Mouse (Mus musculus) limb, embryonic 14.5 days (tissue): Measurements from ENCODE around the gene Sash1. TPM values are rescaled to one million over a fixed set of nuclear protein-coding genes. Genes with fewer than 3 reads are reported as not detected.

ENCODE experiments used
- ATAC-seq: fragments of 200-750 bp; cut with Nextera tagmentation; 2 replicates; pipeline ENCODE4 v1.8.0; 2017; ENCODE audit warnings: low read depth, moderate number of reproducible peaks, moderate TSS enrichment; ENCODE audit not compliant: low FRiP score
- DNase-seq: peaks from one replicate; pipeline ENCODE4 v3.0.0-alpha.2; 2015; ENCODE audit warnings: low spot score
- H3K27ac ChIP-seq: fragments of 300-500 bp; sonication (generic); replicated peaks from 2 replicates; pipeline ENCODE4 v1.5.1; 2014; ENCODE audit warnings: low read depth, mild to moderate bottlenecking, low read length, moderate library complexity, mixed read lengths
- H3K27me3 ChIP-seq: fragments of 300-500 bp; sonication (generic); 2 replicates; pipeline ENCODE4 v1.6.1; 2014; ENCODE audit warnings: low read length, mixed read lengths; ENCODE audit not compliant: control insufficient read depth, insufficient read depth
- H3K36me3 ChIP-seq: fragments of 300-500 bp; sonication (generic); 2 replicates; pipeline ENCODE4 v1.6.1; 2014; ENCODE audit warnings: mild to moderate bottlenecking, low read length, moderate library complexity, mixed read lengths; ENCODE audit not compliant: control insufficient read depth, insufficient read depth
- H3K4me1 ChIP-seq: fragments of 300-500 bp; sonication (generic); 2 replicates; pipeline ENCODE4 v1.6.1; 2014; ENCODE audit warnings: antibody characterized with exemption, low read length, mixed read lengths; ENCODE audit not compliant: control insufficient read depth, insufficient read depth
- H3K4me2 ChIP-seq: fragments of 300-500 bp; sonication (generic); replicated peaks from 2 replicates; pipeline ENCODE4 v1.6.1; 2014; ENCODE audit warnings: low read depth, mild to moderate bottlenecking, low read length, moderate library complexity; ENCODE audit not compliant: severe bottlenecking
- H3K4me3 ChIP-seq: fragments of 300-500 bp; sonication (generic); replicated peaks from 2 replicates; pipeline ENCODE4 v1.5.1; 2014; ENCODE audit warnings: low read length
- H3K9ac ChIP-seq: fragments of 300-500 bp; sonication (generic); 2 replicates; pipeline ENCODE4 v1.6.1; 2014; ENCODE audit warnings: mild to moderate bottlenecking, low read depth, low read length, moderate library complexity; ENCODE audit not compliant: severe bottlenecking
- H3K9me3 ChIP-seq: fragments of 300-500 bp; sonication (generic); 2 replicates; pipeline ENCODE4 v1.6.1; 2016; ENCODE audit warnings: low read length; ENCODE audit not compliant: control insufficient read depth
- POLR2A ChIP-seq: fragments of 200-500 bp; IDR thresholded peaks from 2 replicates; pipeline ENCODE4 v1.8.0; 2012; ENCODE audit warnings: inconsistent platforms, mild to moderate bottlenecking, moderate library complexity, borderline replicate concordance; ENCODE audit not compliant: insufficient read depth, insufficient read length; ENCODE audit errors: extremely low read depth
- WGBS: fragments of 180-500 bp; shearing (Covaris S2); extraction: QIAGEN DNeasy Blood & Tissue Kit; methylation state at CpG from one replicate; pipeline ENCODE4 v1.1.7; 2014; 5-methylcytosine and 5-hydroxymethylcytosine counted together
- polyA plus RNA-seq, 2 experiments: library from polyadenylated mRNA; depleted of rRNA in 1 of 2; stranded (reverse) in 1 of 2; unstranded in 1 of 2; fragments of >200 nt; fragmentation: Nextera tagmentation in 1 of 2; extraction: Ambion mirVana in 1 of 2; gene quantifications; 2 replicates each; pipeline versions ENCODE4 v1.2.1 to v1.2.3; 2012 to 2014

Gene Sash1
- polyA plus RNA-seq, 2 experiments: 8.8 to 21.7 TPM

GRCm38 (mm10) chr10:8762771-8763170, 123.1 kb downstream of the Sash1 start:
- peak; percentile 10 for ATAC-seq
- peak overlapping the region; percentile 21 for H3K4me3 ChIP-seq
- DNase-seq: no peak

GRCm38 (mm10) chr10:8762209-8762701, 123.6 kb downstream of the Sash1 start:
- H3K4me1 ChIP-seq: peaks cover 47% of the 10 kb centered on the region
- H3K27me3 ChIP-seq: no peaks in the 10 kb centered on the region
- ATAC-seq (peak; percentile 72), DNase-seq (peak; percentile 84)
- H3K36me3 ChIP-seq: no peaks in the 10 kb centered on the region
- H3K4me2 ChIP-seq: peak overlapping the region; percentile 48
- peak overlapping the region; percentile 43 for H3K9ac ChIP-seq
- H3K27ac ChIP-seq: peak overlapping the region; percentile 67
- TF ChIP-seq POLR2A: no peak
- H3K9me3 ChIP-seq: no peaks in the 10 kb centered on the region
- peak overlapping the region; percentile 21 for H3K4me3 ChIP-seq
- WGBS: 6% methylated on average over 14 of the region's 14 CpGs

More at GRCm38 (mm10) chr10:8762771-8763170, 123.1 kb downstream of the Sash1 start:
- Histone ChIP-seq H3K27ac (no peak overlapping the region; the same call in 1 of the 2 replicates), H3K9me3 (no peaks in the 10 kb centered on the region), H3K27me3 (no peaks in the 10 kb centered on the region), H3K36me3 (no peaks in the 10 kb centered on the region), H3K9ac (no peak overlapping the region), H3K4me2 (peak overlapping the region; percentile 48), H3K4me1 (peaks cover 42% of the 10 kb centered on the region)
- no peak for TF ChIP-seq POLR2A
- 38% methylated on average over 12 of the region's 12 CpGs for WGBS

- 46% methylated on average over 9 of the region's 9 CpGs for WGBS
- no peaks in the 10 kb centered on the region for H3K36me3 ChIP-seq
- peak overlapping the region; percentile 67 for H3K27ac ChIP-seq
- H3K27me3 ChIP-seq: no peaks in the 10 kb centered on the region
- no peak for DNase-seq
- H3K4me2 ChIP-seq: peak overlapping the region; percentile 48
- no peaks in the 10 kb centered on the region for H3K9me3 ChIP-seq
- ATAC-seq: no peak
- H3K4me3 ChIP-seq: peak overlapping the region; percentile 21
- H3K4me1 ChIP-seq: peaks cover 53% of the 10 kb centered on the region
- peak overlapping the region; percentile 43 for H3K9ac ChIP-seq
- TF ChIP-seq POLR2A: no peak
Observed at GRCm38 (mm10) chr10:8761656-8762055, 124.2 kb downstream of the Sash1 start.

GRCm38 (mm10) chr10:8760598-8760997, 125.3 kb downstream of the Sash1 start:
- H3K27me3 ChIP-seq: no peaks in the 10 kb centered on the region

GRCm38 (mm10) chr10:8759228-8759627, 126.6 kb downstream of the Sash1 start:
- Histone ChIP-seq H3K36me3 (peaks cover 3% of the 10 kb centered on the region; the same call in 1 of the 2 replicates), H3K27me3 (no peaks in the 10 kb centered on the region), H3K4me2 (no peak overlapping the region), H3K9me3 (no peaks in the 10 kb centered on the region), H3K9ac (no peak overlapping the region), H3K4me3 (no peak overlapping the region), H3K4me1 (peaks cover 62% of the 10 kb centered on the region), H3K27ac (no peak overlapping the region)
- TF ChIP-seq POLR2A: no peak
- ATAC-seq: no peak
- 87% methylated on average over 7 of the region's 7 CpGs for WGBS
- DNase-seq: no peak

More at GRCm38 (mm10) chr10:8760598-8760997, 125.3 kb downstream of the Sash1 start:
- 21% methylated on average over 4 of the region's 4 CpGs for WGBS
- Histone ChIP-seq H3K36me3 (no peaks in the 10 kb centered on the region), H3K9ac (0 out of 2 replicates have a peak overlapping the region, but pooled peaks have one; percentile 25), H3K9me3 (no peaks in the 10 kb centered on the region), H3K4me3 (peak overlapping the region; percentile 15; the same call in 1 of the 2 replicates), H3K4me2 (peak overlapping the region; percentile 48), H3K27ac (peak overlapping the region; percentile 56), H3K4me1 (peaks cover 62% of the 10 kb centered on the region)
- no peak for TF ChIP-seq POLR2A
- DNase-seq (peak; percentile 76), ATAC-seq (peak; percentile 70)
